Mouse (Mus musculus) forebrain, embryonic 13.5 days (tissue): ENCODE measurements at regions not wholly inside any gene's neighbourhood (a gene's known extent, or its start where the extent isn't known, plus 50 kb on each side); places are given as distances from the start of the nearest gene placed in this dataset.
A peak's percentile ranks its signal among the peaks of the same experiment; 100 is the strongest.
"Not testable (repeated sequence)": the region's sequence is repeated elsewhere in the genome, so short reads cannot be mapped to it uniquely, and the experiment has no call there.

ENCODE experiments used
- ATAC-seq: fragments of 200-750 bp; cut with Nextera tagmentation; 2 replicates; pipeline ENCODE4 v1.8.0; 2017
- H3K27ac ChIP-seq: fragments of 300-500 bp; sonication (generic); 2 replicates; pipeline ENCODE4 v1.5.1; 2015; ENCODE audit warnings: inconsistent platforms, mild to moderate bottlenecking, moderate library complexity
- H3K27me3 ChIP-seq: fragments of 300-500 bp; sonication (generic); 2 replicates; pipeline ENCODE4 v1.6.1; 2015; ENCODE audit warnings: mild to moderate bottlenecking, inconsistent platforms
- H3K36me3 ChIP-seq: fragments of 300-500 bp; sonication (generic); 2 replicates; pipeline ENCODE4 v1.6.1; 2015; ENCODE audit warnings: mild to moderate bottlenecking, inconsistent platforms; ENCODE audit not compliant: poor library complexity, severe bottlenecking
- H3K4me1 ChIP-seq: fragments of 300-500 bp; sonication (generic); 2 replicates; pipeline ENCODE4 v1.6.1; 2015; ENCODE audit warnings: inconsistent platforms
- H3K4me2 ChIP-seq: fragments of 300-500 bp; sonication (generic); 2 replicates; pipeline ENCODE4 v1.6.1; 2015; ENCODE audit warnings: inconsistent platforms, mild to moderate bottlenecking, moderate library complexity
- H3K4me3 ChIP-seq: fragments of 300-500 bp; sonication (generic); 2 replicates; pipeline ENCODE4 v1.5.1; 2015; ENCODE audit warnings: mild to moderate bottlenecking, inconsistent platforms
- H3K9ac ChIP-seq: fragments of 300-500 bp; sonication (generic); 2 replicates; pipeline ENCODE4 v1.6.1; 2015; ENCODE audit warnings: mild to moderate bottlenecking, inconsistent platforms
- H3K9me3 ChIP-seq: fragments of 300-500 bp; sonication (generic); replicated peaks from 2 replicates; pipeline ENCODE4 v1.6.1; 2016; ENCODE audit warnings: inconsistent platforms
- whole genome bisulfite sequencing: fragments of 180-500 bp; shearing (Covaris S2); methylation state at CpG from one replicate; pipeline ENCODE4 v1.1.7; 2015; 5-methylcytosine and 5-hydroxymethylcytosine counted together

DNA sequence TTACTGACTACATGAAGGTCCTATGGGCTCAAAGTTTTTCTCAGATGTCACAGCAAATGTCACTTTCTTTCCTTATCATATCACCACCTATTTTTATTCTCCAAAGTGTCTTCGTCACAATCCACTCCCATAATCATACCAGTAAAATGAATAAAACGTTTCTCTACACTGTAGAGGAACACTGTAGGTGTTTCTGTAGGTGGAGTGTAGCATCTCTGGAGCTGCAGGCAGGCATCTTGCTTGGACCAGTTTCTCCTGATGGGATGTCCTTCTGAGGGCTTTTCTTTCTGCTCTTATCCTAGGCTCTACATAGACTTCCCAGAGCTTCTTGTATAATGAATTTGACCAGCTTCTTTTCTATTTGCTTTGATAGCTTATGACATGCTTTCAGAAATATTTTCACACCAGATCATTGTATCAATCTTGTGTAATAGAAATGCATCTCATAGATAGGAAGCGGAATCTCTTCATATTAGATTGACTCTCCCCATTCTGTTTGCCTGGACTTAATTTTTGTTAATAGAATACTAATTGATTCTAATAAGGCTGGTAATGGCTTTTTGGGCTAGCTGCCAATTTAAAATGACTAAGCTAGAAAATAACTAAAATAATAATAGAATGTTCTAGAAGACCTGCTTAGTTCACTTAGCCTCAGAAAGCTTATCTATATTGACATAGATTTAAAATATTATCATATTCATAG, 282.3 kb upstream of the Meis2 start:
- no peaks in the 10 kb centered on the region for H3K27me3 ChIP-seq
- no peak for ATAC-seq
- H3K27ac ChIP-seq: no peak overlapping the region
- H3K36me3 ChIP-seq: no peaks in the 10 kb centered on the region
- no peak overlapping the region for H3K9ac ChIP-seq
- 86% methylated on average over 3 of the region's 3 CpGs for WGBS
- H3K9me3 ChIP-seq: no peaks in the 10 kb centered on the region
- no peak overlapping the region for H3K4me2 ChIP-seq
- no peak overlapping the region for H3K4me3 ChIP-seq
- peaks cover 3% of the 10 kb centered on the region; the same call in 1 of the 2 replicates for H3K4me1 ChIP-seq

- Histone ChIP-seq H3K4me3 (no peak overlapping the region), H3K4me1 (no peaks in the 10 kb centered on the region), H3K4me2 (no peak overlapping the region), H3K9me3 (no peaks in the 10 kb centered on the region), H3K27me3 (no peaks in the 10 kb centered on the region), H3K9ac (no peak overlapping the region), H3K36me3 (no peaks in the 10 kb centered on the region), H3K27ac (no peak overlapping the region)
- 92% methylated on average over 3 of the region's 3 CpGs for WGBS
- ATAC-seq: no peak
These were observed 266.2 kb upstream of the Meis2 start for GRCm38 (mm10) chr2:116331801-116332200.

- H3K27me3 ChIP-seq: no peaks in the 10 kb centered on the region
- peak overlapping the region; percentile 1; the same call in 1 of the 2 replicates for H3K4me2 ChIP-seq
- H3K9ac ChIP-seq: no peak overlapping the region
- WGBS: 24% methylated on average over 14 of the region's 14 CpGs
- H3K27ac ChIP-seq: peak overlapping the region; percentile 45
- H3K4me3 ChIP-seq: no peak overlapping the region
- ATAC-seq: peak; percentile 64
- no peaks in the 10 kb centered on the region for H3K9me3 ChIP-seq
- peaks cover 50% of the 10 kb centered on the region for H3K4me1 ChIP-seq
- H3K36me3 ChIP-seq: no peaks in the 10 kb centered on the region
These were observed 256.6 kb upstream of the Meis2 start for GRCm38 (mm10) chr2:116322039-116322770.

DNA sequence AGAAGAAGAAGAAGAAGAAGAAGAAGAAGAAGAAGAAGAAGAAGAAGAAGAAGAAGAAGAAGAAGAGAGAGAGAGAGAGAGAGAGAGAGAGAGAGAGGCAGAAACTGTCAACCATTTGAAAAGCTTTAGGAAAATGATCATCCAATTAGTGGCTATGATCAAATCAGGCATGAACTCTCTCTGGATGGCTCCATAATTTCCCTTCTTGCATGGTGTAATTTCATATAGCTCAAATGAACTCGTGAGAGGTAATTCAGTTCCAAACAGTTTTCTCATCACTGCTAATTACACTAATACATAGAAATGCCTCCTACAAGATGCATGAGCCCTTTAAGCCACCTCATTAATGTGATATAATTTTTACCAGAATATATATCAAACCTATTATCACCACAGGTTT, 233.9 kb upstream of the Meis2 start:
- Histone ChIP-seq H3K27ac (no peak overlapping the region), H3K36me3 (no peaks in the 10 kb centered on the region), H3K9me3 (no peaks in the 10 kb centered on the region), H3K9ac (no peak overlapping the region), H3K4me1 (no peaks in the 10 kb centered on the region; the same call in 1 of the 2 replicates), H3K4me3 (no peak overlapping the region), H3K4me2 (no peak overlapping the region), H3K27me3 (no peaks in the 10 kb centered on the region)
- no peak for ATAC-seq
- WGBS: 47% methylated on average over 1 of the region's 1 CpGs

GRCm38 (mm10) chr2:116289886-116290285, 224.2 kb upstream of the Meis2 start:
- Histone ChIP-seq H3K27ac (no peak overlapping the region), H3K27me3 (no peaks in the 10 kb centered on the region), H3K4me1 (peaks cover 8% of the 10 kb centered on the region; the same call in 1 of the 2 replicates), H3K9ac (no peak overlapping the region), H3K9me3 (no peaks in the 10 kb centered on the region), H3K36me3 (no peaks in the 10 kb centered on the region), H3K4me2 (no peak overlapping the region), H3K4me3 (no peak overlapping the region)
- 48% methylated on average over 7 of the region's 7 CpGs for WGBS
- ATAC-seq: peak; percentile 50; the same call in 1 of the 2 replicates

GRCm38 (mm10) chr2:116243191-116243590, 177.6 kb upstream of the Meis2 start:
- not testable (repeated sequence) for H3K9me3 ChIP-seq, H3K4me1 ChIP-seq, H3K4me2 ChIP-seq, H3K27me3 ChIP-seq, H3K9ac ChIP-seq, H3K36me3 ChIP-seq, H3K27ac ChIP-seq, H3K4me3 ChIP-seq, ATAC-seq
- 48% methylated on average over 3 of the region's 3 CpGs for WGBS

GRCm38 (mm10) chr2:116236731-116237130, 171.1 kb upstream of the Meis2 start:
- ATAC-seq: no peak
- H3K4me1 ChIP-seq: no peaks in the 10 kb centered on the region
- no peak overlapping the region for H3K4me3 ChIP-seq
- no peak overlapping the region for H3K27ac ChIP-seq
- no peaks in the 10 kb centered on the region for H3K9me3 ChIP-seq
- H3K36me3 ChIP-seq: no peaks in the 10 kb centered on the region
- H3K4me2 ChIP-seq: no peak overlapping the region
- no peak overlapping the region for H3K9ac ChIP-seq
- no peaks in the 10 kb centered on the region for H3K27me3 ChIP-seq

- H3K27me3 ChIP-seq: no peaks in the 10 kb centered on the region
- no peaks in the 10 kb centered on the region for H3K9me3 ChIP-seq
- H3K9ac ChIP-seq: no peak overlapping the region
- H3K36me3 ChIP-seq: no peaks in the 10 kb centered on the region
- H3K4me3 ChIP-seq: no peak overlapping the region
- no peaks in the 10 kb centered on the region for H3K4me1 ChIP-seq
- 75% methylated on average over 1 of the region's 1 CpGs for WGBS
- no peak for ATAC-seq
- H3K4me2 ChIP-seq: no peak overlapping the region
- no peak overlapping the region for H3K27ac ChIP-seq
These were observed 167.2 kb upstream of the Meis2 start for GRCm38 (mm10) chr2:116232793-116233192.

- Histone ChIP-seq H3K4me1 (0 out of 2 replicates have a peak, but pooled peaks cover 4% of the 10 kb centered on the region), H3K4me3 (no peak overlapping the region), H3K9me3 (no peaks in the 10 kb centered on the region), H3K27me3 (no peaks in the 10 kb centered on the region), H3K27ac (no peak overlapping the region), H3K9ac (no peak overlapping the region), H3K36me3 (no peaks in the 10 kb centered on the region), H3K4me2 (no peak overlapping the region)
- WGBS: 79% methylated on average over 7 of the region's 7 CpGs
- no peak for ATAC-seq
These were observed 150.8 kb upstream of the Meis2 start for GRCm38 (mm10) chr2:116216418-116216817.

DNA sequence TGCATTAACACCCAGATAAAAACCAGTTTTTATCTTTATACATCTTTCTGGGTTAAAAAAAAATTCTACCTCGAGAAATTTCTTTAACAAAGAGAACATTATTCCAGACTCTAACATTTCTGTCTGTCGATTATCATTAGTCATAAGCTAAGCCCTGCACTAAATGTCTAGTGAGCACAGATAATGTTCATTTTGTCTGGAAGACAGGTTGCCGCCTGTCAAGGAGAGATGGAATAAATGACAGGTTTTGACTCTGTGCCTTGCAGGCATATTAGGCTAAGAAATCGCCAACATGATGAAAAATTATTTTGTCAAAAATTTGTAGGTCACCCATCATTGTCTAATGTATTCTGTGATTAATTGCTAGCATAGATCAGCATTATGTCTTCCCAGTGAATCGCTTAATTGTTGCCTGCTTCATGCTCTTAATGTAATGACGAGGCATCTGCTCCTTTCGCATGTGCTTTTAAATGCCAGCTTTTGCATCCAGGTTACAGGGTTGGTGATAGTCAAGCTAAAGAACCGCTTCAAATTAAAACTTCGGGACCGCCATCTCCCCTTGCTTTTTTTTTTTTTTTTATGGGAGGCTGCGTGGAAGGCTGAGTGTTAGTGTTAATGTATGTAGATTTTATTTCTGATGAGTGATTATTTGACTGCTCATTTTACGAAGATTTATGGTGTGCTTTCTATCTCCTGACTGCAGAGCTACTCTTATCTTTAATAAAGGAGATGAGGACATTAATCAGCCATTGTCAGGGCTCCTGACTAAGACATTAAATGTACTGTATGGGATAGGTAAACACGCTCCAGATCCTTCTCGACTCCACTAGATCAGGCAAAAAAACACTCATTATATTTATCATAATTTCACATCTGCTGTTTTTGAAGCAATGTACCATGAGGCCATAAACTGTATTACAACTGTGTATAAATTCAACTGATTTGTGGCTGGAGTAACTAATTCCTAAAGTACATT, 135.9 kb upstream of the Meis2 start:
- Histone ChIP-seq H3K36me3 (no peaks in the 10 kb centered on the region), H3K4me1 (0 out of 2 replicates have a peak, but pooled peaks cover 3% of the 10 kb centered on the region), H3K4me3 (no peak overlapping the region), H3K4me2 (no peak overlapping the region), H3K9ac (no peak overlapping the region), H3K27ac (no peak overlapping the region), H3K9me3 (no peaks in the 10 kb centered on the region), H3K27me3 (no peaks in the 10 kb centered on the region)
- ATAC-seq: peak; percentile 88
- 66% methylated on average over 14 of the region's 14 CpGs for WGBS

- Histone ChIP-seq H3K9me3 (no peaks in the 10 kb centered on the region), H3K4me1 (0 out of 2 replicates have a peak, but pooled peaks cover 3% of the 10 kb centered on the region), H3K36me3 (no peaks in the 10 kb centered on the region), H3K4me2 (no peak overlapping the region), H3K27me3 (no peaks in the 10 kb centered on the region), H3K4me3 (no peak overlapping the region), H3K9ac (no peak overlapping the region), H3K27ac (no peak overlapping the region; the same call in 1 of the 2 replicates)
- ATAC-seq: 0 out of 2 replicates have a peak, but pooled peaks have one; percentile 20
- 67% methylated on average over 5 of the region's 5 CpGs for WGBS
These were observed 135.2 kb upstream of the Meis2 start for GRCm38 (mm10) chr2:116200795-116201194.

DNA sequence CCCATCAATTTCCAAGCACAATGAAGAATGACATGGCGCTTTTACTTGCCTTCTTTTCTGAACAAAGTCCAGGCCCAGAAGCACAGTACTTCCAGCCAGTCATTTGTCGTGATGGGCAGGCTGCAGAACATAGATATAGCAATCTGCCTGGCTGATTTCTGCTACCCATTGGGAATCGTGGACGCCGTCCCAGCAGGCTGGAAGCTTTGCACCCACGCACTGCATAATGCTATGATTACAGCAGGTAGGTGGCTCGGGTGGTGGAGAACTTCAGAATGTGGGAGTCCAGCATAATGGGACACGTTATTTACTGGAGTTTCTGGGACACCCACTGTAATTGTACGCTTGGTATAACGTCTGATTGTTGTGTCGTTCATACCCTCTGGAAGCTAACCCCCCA, 116.2 kb upstream of the Meis2 start:
- WGBS: 65% methylated on average over 11 of the region's 11 CpGs
- no peak for ATAC-seq
- no peaks in the 10 kb centered on the region for H3K36me3 ChIP-seq
- no peak overlapping the region for H3K9ac ChIP-seq
- no peak overlapping the region for H3K4me2 ChIP-seq
- no peak overlapping the region for H3K4me3 ChIP-seq
- no peak overlapping the region for H3K27ac ChIP-seq
- H3K9me3 ChIP-seq: no peaks in the 10 kb centered on the region
- H3K27me3 ChIP-seq: no peaks in the 10 kb centered on the region
- no peaks in the 10 kb centered on the region for H3K4me1 ChIP-seq
